Mouse (Mus musculus) stomach, postnatal 0 days (tissue): Measurements from ENCODE around the gene Helt. TPM values are rescaled to one million over a fixed set of nuclear protein-coding genes. Genes with fewer than 3 reads are reported as not detected.

Experiments
- ATAC-seq: fragments of 200-750 bp; cut with Nextera tagmentation; 2 replicates; pipeline ENCODE4 v1.8.0; 2017; ENCODE audit not compliant: low FRiP score, low TSS enrichment
- DNase-seq: peaks from one replicate; pipeline ENCODE4 v3.0.0-alpha.2; 2016; ENCODE audit warnings: low spot score
- H3K27ac ChIP-seq: fragments of 300-500 bp; sonication (generic); replicated peaks from 2 replicates; pipeline ENCODE4 v1.5.1; 2014; ENCODE audit warnings: mild to moderate bottlenecking, control low read depth
- H3K27me3 ChIP-seq: fragments of 300-500 bp; sonication (generic); 2 replicates; pipeline ENCODE4 v1.6.1; 2014; ENCODE audit warnings: low read length; ENCODE audit not compliant: control insufficient read depth, insufficient read depth
- H3K36me3 ChIP-seq: fragments of 300-500 bp; sonication (generic); 2 replicates; pipeline ENCODE4 v1.6.1; 2014; ENCODE audit warnings: low read length, mixed read lengths; ENCODE audit not compliant: control insufficient read depth, insufficient read depth
- H3K4me1 ChIP-seq: fragments of 300-500 bp; sonication (generic); replicated peaks from 2 replicates; pipeline ENCODE4 v1.6.1; 2014; ENCODE audit warnings: antibody characterized with exemption; ENCODE audit not compliant: control insufficient read depth, insufficient read depth
- H3K4me2 ChIP-seq: fragments of 300-500 bp; sonication (generic); replicated peaks from 2 replicates; pipeline ENCODE4 v1.6.1; 2014; ENCODE audit warnings: low read depth, mild to moderate bottlenecking, control low read depth, moderate library complexity
- H3K4me3 ChIP-seq: fragments of 300-500 bp; sonication (generic); 2 replicates; pipeline ENCODE4 v1.5.1; 2014; ENCODE audit warnings: low read depth, low read length, control low read depth
- H3K9ac ChIP-seq: fragments of 300-500 bp; sonication (generic); 2 replicates; pipeline ENCODE4 v1.6.1; 2014; ENCODE audit warnings: mild to moderate bottlenecking, low read length, control low read depth, mixed read lengths
- H3K9me3 ChIP-seq: fragments of 300-500 bp; sonication (generic); 2 replicates; pipeline ENCODE4 v1.6.1; 2016; ENCODE audit warnings: low read length; ENCODE audit not compliant: control insufficient read depth
- CTCF ChIP-seq: IDR thresholded peaks from 2 replicates; pipeline ENCODE4 v1.5.1; 2016; ENCODE audit warnings: antibody characterized with exemption, low read depth, mild to moderate bottlenecking, moderate library complexity
- EP300 ChIP-seq: optimal IDR thresholded peaks from 2 replicates; pipeline ENCODE3; 2016; ENCODE audit warnings: antibody characterized with exemption
- WGBS: fragments of 180-500 bp; shearing (Covaris S2); extraction: QIAGEN DNeasy Blood & Tissue Kit; methylation state at CpG from one replicate; pipeline ENCODE4 v1.1.7; 2014; 5-methylcytosine and 5-hydroxymethylcytosine counted together
- polyA plus RNA-seq: library from polyadenylated mRNA; unstranded; fragments of >200 nt; fragmentation: Nextera tagmentation; extraction: Ambion mirVana; gene quantifications from 2 replicates; pipeline ENCODE4 v1.2.1, GENCODE M21; 2015

Helt gene
- polyA plus RNA-seq, 1 experiment from 2014 or later: not detected

- TF ChIP-seq CTCF (no peak), EP300 (no peak)
- Histone ChIP-seq H3K27me3 (peaks cover 11% of the 10 kb centered on the region), H3K9ac (no peak overlapping the region), H3K36me3 (no peaks in the 10 kb centered on the region), H3K4me3 (no peak overlapping the region), H3K4me1 (no peaks in the 10 kb centered on the region), H3K27ac (no peak overlapping the region), H3K4me2 (no peak overlapping the region), H3K9me3 (no peaks in the 10 kb centered on the region)
- DNase-seq (no peak), ATAC-seq (0 out of 2 replicates have a peak, but pooled peaks have one; percentile 40)
- 82% methylated on average over 6 of the region's 6 CpGs for WGBS
These were observed 6.5 kb downstream of the Helt start for GRCm38 (mm10) chr8:46288021-46288420.

- Histone ChIP-seq H3K4me2 (no peak overlapping the region), H3K4me1 (no peaks in the 10 kb centered on the region), H3K27ac (no peak overlapping the region), H3K9me3 (no peaks in the 10 kb centered on the region), H3K4me3 (no peak overlapping the region), H3K36me3 (no peaks in the 10 kb centered on the region), H3K9ac (no peak overlapping the region), H3K27me3 (peaks cover under 1% of the 10 kb centered on the region; the same call in 1 of the 2 replicates)
- TF ChIP-seq CTCF (no peak), EP300 (no peak)
- WGBS: 89% methylated on average over 4 of the region's 4 CpGs
- DNase-seq (no peak), ATAC-seq (no peak)
These were observed 8.5 kb downstream of the Helt start for GRCm38 (mm10) chr8:46285980-46286379.

- WGBS: 8% methylated on average over 13 of the region's 13 CpGs
- Histone ChIP-seq H3K27me3 (no peaks in the 10 kb centered on the region), H3K4me2 (no peak overlapping the region), H3K4me1 (no peaks in the 10 kb centered on the region), H3K36me3 (no peaks in the 10 kb centered on the region), H3K9ac (no peak overlapping the region), H3K9me3 (no peaks in the 10 kb centered on the region), H3K4me3 (no peak overlapping the region), H3K27ac (no peak overlapping the region)
- DNase-seq (peak; percentile 74), ATAC-seq (peak; percentile 51; the same call in 1 of the 2 replicates)
- peak; percentile 84 for TF ChIP-seq CTCF
- no peak for TF ChIP-seq EP300
These were observed 12.9 kb downstream of the Helt start for GRCm38 (mm10) chr8:46281536-46281935.

GRCm38 (mm10) chr8:46276939-46277338 lies 17.5 kb downstream of the Helt start:
- Histone ChIP-seq H3K9me3 (no peaks in the 10 kb centered on the region), H3K27ac (no peak overlapping the region), H3K4me2 (no peak overlapping the region), H3K4me1 (no peaks in the 10 kb centered on the region), H3K9ac (no peak overlapping the region), H3K36me3 (no peaks in the 10 kb centered on the region), H3K27me3 (no peaks in the 10 kb centered on the region), H3K4me3 (no peak overlapping the region)
- DNase-seq (no peak), ATAC-seq (no peak)
- WGBS: 79% methylated on average over 14 of the region's 14 CpGs
- no peak for TF ChIP-seq CTCF

GRCm38 (mm10) chr8:46270741-46271140 lies 23.7 kb downstream of the Helt start:
- H3K4me1 ChIP-seq: no peaks in the 10 kb centered on the region
- no peak for TF ChIP-seq EP300
- no peak for TF ChIP-seq CTCF
- H3K9ac ChIP-seq: no peak overlapping the region
- H3K4me3 ChIP-seq: no peak overlapping the region
- no peaks in the 10 kb centered on the region for H3K9me3 ChIP-seq
- H3K36me3 ChIP-seq: no peaks in the 10 kb centered on the region
- DNase-seq (no peak), ATAC-seq (no peak)
- no peak overlapping the region for H3K27ac ChIP-seq
- no peaks in the 10 kb centered on the region for H3K27me3 ChIP-seq
- 58% methylated on average over 6 of the region's 6 CpGs for WGBS
- no peak overlapping the region for H3K4me2 ChIP-seq

- Histone ChIP-seq H3K9me3 (no peaks in the 10 kb centered on the region), H3K4me2 (no peak overlapping the region), H3K27me3 (no peaks in the 10 kb centered on the region), H3K4me1 (no peaks in the 10 kb centered on the region), H3K27ac (no peak overlapping the region), H3K36me3 (no peaks in the 10 kb centered on the region), H3K4me3 (no peak overlapping the region), H3K9ac (no peak overlapping the region)
- 69% methylated on average over 3 of the region's 3 CpGs for WGBS
- no peak for TF ChIP-seq EP300
- no peak for TF ChIP-seq CTCF
- DNase-seq (no peak), ATAC-seq (no peak)
These were observed 24.3 kb downstream of the Helt start for GRCm38 (mm10) chr8:46270147-46270546.
